Mouse (Mus musculus): ENCODE measurements around the gene Chrdl2. TPM values are rescaled to one million over a fixed set of nuclear protein-coding genes. Genes with fewer than 3 reads are reported as not detected.

Chrdl2 gene
- total RNA-seq, 1 experiment from 2014 or later = not detected

Other genes starting within 250 kb of the Chrdl2 start
- not detected in 2 replicates for gene Olfr521, start 242.7 kb upstream of the Chrdl2 start, total RNA-seq (2017)
- gene Neu3, start 177.8 kb upstream of the Chrdl2 start, total RNA-seq (2017) = 1.6 and 1.7 TPM in 2 replicates
- gene Xrra1, start 147.1 kb upstream of the Chrdl2 start, total RNA-seq (2017) = not detected in 2 replicates
- 70.7 and 76.8 TPM in 2 replicates for gene Spcs2, start 142.7 kb upstream of the Chrdl2 start, total RNA-seq (2017)
- gene Rnf169, start 25.7 kb upstream of the Chrdl2 start, total RNA-seq (2017) = 50.6 and 66.2 TPM in 2 replicates
- 60.8 and 83.0 TPM in 2 replicates for gene Pold3, start 115.4 kb downstream of the Chrdl2 start, total RNA-seq (2017)
- 1.1 and 1.3 TPM in 2 replicates for gene Lipt2, start 153.1 kb downstream of the Chrdl2 start, total RNA-seq (2017)
- gene Kcne3, start 170.3 kb downstream of the Chrdl2 start, total RNA-seq (2017) = 0.47 TPM in 1 of 2 replicates, not detected in the other
- 13.5 and 13.8 TPM in 2 replicates for gene Pgm2l1, start 221.2 kb downstream of the Chrdl2 start, total RNA-seq (2017)